Mouse (Mus musculus) liver, adult 2 months (tissue): ENCODE measurements around the gene Plekhg5. TPM values are rescaled to one million over a fixed set of nuclear protein-coding genes. Genes with fewer than 3 reads are reported as not detected.

Experiments used
- DNase-seq: peaks from one replicate; pipeline ENCODE4 v3.0.0-alpha.2; 2011; ENCODE audit warnings: low read depth, low spot score; ENCODE audit errors: extremely low read depth
- H3K27ac ChIP-seq: fragments of 200-500 bp; replicated peaks from 2 replicates; pipeline ENCODE4 v1.5.1; 2012; ENCODE audit warnings: low read depth, mild to moderate bottlenecking, control low read depth, inconsistent platforms, low read length; ENCODE audit not compliant: insufficient read depth
- H3K27me3 ChIP-seq: fragments of 200-500 bp; 2 replicates; pipeline ENCODE4 v1.6.1; 2012; ENCODE audit warnings: mild to moderate bottlenecking, moderate library complexity, low read length, inconsistent platforms; ENCODE audit not compliant: control insufficient read depth, insufficient read depth
- H3K36me3 ChIP-seq: fragments of 200-500 bp; 2 replicates; pipeline ENCODE4 v1.6.1; 2012; ENCODE audit warnings: low read length, inconsistent platforms; ENCODE audit not compliant: control insufficient read depth, insufficient read depth
- H3K4me1 ChIP-seq: fragments of 200-500 bp; 2 replicates; pipeline ENCODE4 v1.6.1; 2011; ENCODE audit warnings: low read length; ENCODE audit not compliant: control insufficient read depth, insufficient read depth
- H3K4me3 ChIP-seq: fragments of 200-500 bp; 2 replicates; pipeline ENCODE4 v1.5.1; 2011; ENCODE audit warnings: low read depth, mild to moderate bottlenecking, control low read depth, low read length, moderate library complexity; ENCODE audit not compliant: insufficient read depth
- H3K79me2 ChIP-seq: fragments of 200-500 bp; 2 replicates; pipeline ENCODE4 v1.6.1; 2012; ENCODE audit warnings: inconsistent platforms, mild to moderate bottlenecking, low read length, moderate library complexity; ENCODE audit not compliant: control insufficient read depth, insufficient read depth
- H3K9ac ChIP-seq: fragments of 200-500 bp; 2 replicates; pipeline ENCODE4 v1.6.1; 2012; ENCODE audit warnings: low read depth, mild to moderate bottlenecking, control low read depth, inconsistent platforms, low read length
- CTCF ChIP-seq: fragments of 200-500 bp; IDR thresholded peaks from 2 replicates; pipeline ENCODE4 v1.5.1; 2011; ENCODE audit warnings: low read depth, low read length, control low read depth
- POLR2A ChIP-seq: fragments of 200-500 bp; IDR thresholded peaks from 2 replicates; pipeline ENCODE4 v1.6.1; 2011; ENCODE audit warnings: low read length, control low read depth; ENCODE audit not compliant: insufficient read depth; ENCODE audit errors: extremely low read depth
- WGBS: fragments of 180-500 bp; shearing (Covaris S2); methylation state at CpG from one replicate; pipeline ENCODE4 v1.1.7; 2018; 5-methylcytosine and 5-hydroxymethylcytosine counted together
- polyA plus RNA-seq: library from polyadenylated mRNA; depleted of rRNA; stranded (reverse); fragments of >200 nt; gene quantifications from 2 replicates; pipeline ENCODE4 v1.2.3, GENCODE M21; 2012; rRNA removed
- total RNA-seq: library from RNA; depleted of rRNA; stranded (reverse); fragments of >200 nt; gene quantifications from 2 replicates; pipeline ENCODE4 v1.2.3, GENCODE M21; 2014; rRNA removed

The Plekhg5 gene
- total and polyA plus RNA-seq, 2 experiments = 2.4 to 6.6 TPM

- Histone ChIP-seq H3K4me3 (no peak overlapping the region), H3K9ac (no peak overlapping the region), H3K27me3 (peaks cover 13% of the 10 kb centered on the region), H3K4me1 (0 out of 2 replicates have a peak, but pooled peaks cover 1% of the 10 kb centered on the region), H3K36me3 (no peaks in the 10 kb centered on the region), H3K79me2 (no peaks in the 10 kb centered on the region), H3K27ac (no peak overlapping the region)
- TF ChIP-seq CTCF = no peak
- no peak for TF ChIP-seq POLR2A
- no peak for DNase-seq
- WGBS = 83% methylated on average over 2 of the region's 2 CpGs
These were observed 90.5 kb downstream of the Plekhg5 start for GRCm38 (mm10) chr4:152162748-152163147.

Other genes with a start within 250 kb of the Plekhg5 start
- gene Camta1, start 210.6 kb upstream of the Plekhg5 start, total RNA-seq = 2.7 and 6.1 TPM in 2 replicates
- gene Camta1, start 210.6 kb upstream of the Plekhg5 start, polyA plus RNA-seq = 2.4 and 2.7 TPM in 2 replicates
- 23.9 and 27.4 TPM in 2 replicates for gene Dnajc11, start 138.8 kb upstream of the Plekhg5 start, total RNA-seq
- 47.9 and 52.6 TPM in 2 replicates for gene Dnajc11, start 138.8 kb upstream of the Plekhg5 start, polyA plus RNA-seq
- 7.9 and 8.0 TPM in 2 replicates for gene Thap3, start 83.5 kb upstream of the Plekhg5 start, total RNA-seq
- gene Thap3, start 83.5 kb upstream of the Plekhg5 start, polyA plus RNA-seq = 20.8 and 24.1 TPM in 2 replicates
- gene Phf13, start 76.2 kb upstream of the Plekhg5 start, total RNA-seq = 1.3 and 1.4 TPM in 2 replicates
- 1.9 and 2.7 TPM in 2 replicates for gene Phf13, start 76.2 kb upstream of the Plekhg5 start, polyA plus RNA-seq
- 25.8 and 30.8 TPM in 2 replicates for gene Klhl21, start 63.7 kb upstream of the Plekhg5 start, total RNA-seq
- 21.8 and 23.9 TPM in 2 replicates for gene Klhl21, start 63.7 kb upstream of the Plekhg5 start, polyA plus RNA-seq
- gene Zbtb48, start 44.8 kb upstream of the Plekhg5 start, total RNA-seq = 12.0 and 16.0 TPM in 2 replicates
- 11.8 and 16.6 TPM in 2 replicates for gene Zbtb48, start 44.8 kb upstream of the Plekhg5 start, polyA plus RNA-seq
- gene Tas1r1, start 33.9 kb upstream of the Plekhg5 start, total RNA-seq = not detected in 2 replicates
- gene Tas1r1, start 33.9 kb upstream of the Plekhg5 start, polyA plus RNA-seq = not detected in 2 replicates
- gene Nol9, start 33.2 kb upstream of the Plekhg5 start, total RNA-seq = 6.1 and 7.7 TPM in 2 replicates
- gene Nol9, start 33.2 kb upstream of the Plekhg5 start, polyA plus RNA-seq = 9.8 and 12.3 TPM in 2 replicates
- 0.13 and 0.28 TPM in 2 replicates for gene Tnfrsf25, start 43.4 kb downstream of the Plekhg5 start, total RNA-seq
- 0.54 and 0.72 TPM in 2 replicates for gene Tnfrsf25, start 43.4 kb downstream of the Plekhg5 start, polyA plus RNA-seq
- gene Espn, start 79.9 kb downstream of the Plekhg5 start, total RNA-seq = 0.20 and 0.28 TPM in 2 replicates
- 0.47 and 1.4 TPM in 2 replicates for gene Espn, start 79.9 kb downstream of the Plekhg5 start, polyA plus RNA-seq
- gene Hes2, start 86.4 kb downstream of the Plekhg5 start, total RNA-seq = not detected in 2 replicates
- gene Hes2, start 86.4 kb downstream of the Plekhg5 start, polyA plus RNA-seq = not detected in 2 replicates
- 9.3 and 10.7 TPM in 2 replicates for gene Acot7, start 105.6 kb downstream of the Plekhg5 start, total RNA-seq
- 18.4 and 20.8 TPM in 2 replicates for gene Acot7, start 105.6 kb downstream of the Plekhg5 start, polyA plus RNA-seq
- gene Gpr153, start 201.7 kb downstream of the Plekhg5 start, total RNA-seq = 0.46 and 0.54 TPM in 2 replicates
- 0.98 and 1.1 TPM in 2 replicates for gene Gpr153, start 201.7 kb downstream of the Plekhg5 start, polyA plus RNA-seq
- not detected in 2 replicates for gene Hes3, start 219.2 kb downstream of the Plekhg5 start, total RNA-seq
- not detected in 2 replicates for gene Hes3, start 219.2 kb downstream of the Plekhg5 start, polyA plus RNA-seq
- 13.2 and 14.9 TPM in 2 replicates for gene Icmt, start 224.7 kb downstream of the Plekhg5 start, total RNA-seq
- gene Icmt, start 224.7 kb downstream of the Plekhg5 start, polyA plus RNA-seq = 16.5 and 17.6 TPM in 2 replicates
- not detected in 2 replicates for gene Rnf207, start 246.5 kb downstream of the Plekhg5 start, total RNA-seq
- 0.13 TPM in 1 of 2 replicates, not detected in the other for gene Rnf207, start 246.5 kb downstream of the Plekhg5 start, polyA plus RNA-seq